Mouse (Mus musculus) adipocyte (in vitro differentiated cells): ENCODE results near the gene Aurkb.

Experiments
- DNase-seq: peaks from one replicate; pipeline ENCODE4 v3.0.0-alpha.2; 2016; ENCODE audit warnings: low spot score

Gene Aurkb

DNA sequence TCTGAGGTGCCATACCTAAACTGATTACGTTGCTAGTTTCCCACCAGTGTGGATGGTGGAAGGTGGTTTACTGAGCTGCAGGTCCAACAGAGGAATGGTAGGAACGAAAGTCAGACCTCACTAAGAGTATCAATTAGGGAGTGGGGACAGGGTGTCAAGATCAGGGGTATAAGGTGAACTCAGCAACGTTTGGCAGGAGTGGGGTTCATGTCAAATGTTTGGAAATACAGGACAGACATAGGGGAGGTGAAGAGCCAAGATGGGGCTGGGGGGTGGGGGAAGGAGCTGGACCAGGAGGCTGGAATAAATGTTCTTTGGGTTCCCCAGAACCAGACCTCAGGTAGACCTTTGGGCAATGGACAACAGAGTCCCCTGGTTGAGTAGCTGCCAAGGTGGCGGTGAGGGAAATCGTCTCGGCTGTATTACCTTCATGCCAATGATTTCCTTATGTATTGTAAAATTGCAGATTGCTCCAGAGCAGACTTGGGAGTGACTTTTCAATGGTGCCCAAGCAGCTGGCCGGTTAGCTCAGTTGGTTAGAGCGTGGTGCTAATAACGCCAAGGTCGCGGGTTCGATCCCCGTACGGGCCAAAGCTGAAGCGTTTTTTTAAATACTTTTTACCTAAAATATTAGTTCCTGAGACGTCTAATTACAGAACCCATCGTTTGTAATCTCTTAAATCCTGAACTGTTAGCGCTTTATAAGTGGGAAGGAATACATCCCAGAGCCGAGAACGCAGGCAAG lies 8.8 kb upstream of the Aurkb start:
- DNase-seq = peak; percentile 88

DNA sequence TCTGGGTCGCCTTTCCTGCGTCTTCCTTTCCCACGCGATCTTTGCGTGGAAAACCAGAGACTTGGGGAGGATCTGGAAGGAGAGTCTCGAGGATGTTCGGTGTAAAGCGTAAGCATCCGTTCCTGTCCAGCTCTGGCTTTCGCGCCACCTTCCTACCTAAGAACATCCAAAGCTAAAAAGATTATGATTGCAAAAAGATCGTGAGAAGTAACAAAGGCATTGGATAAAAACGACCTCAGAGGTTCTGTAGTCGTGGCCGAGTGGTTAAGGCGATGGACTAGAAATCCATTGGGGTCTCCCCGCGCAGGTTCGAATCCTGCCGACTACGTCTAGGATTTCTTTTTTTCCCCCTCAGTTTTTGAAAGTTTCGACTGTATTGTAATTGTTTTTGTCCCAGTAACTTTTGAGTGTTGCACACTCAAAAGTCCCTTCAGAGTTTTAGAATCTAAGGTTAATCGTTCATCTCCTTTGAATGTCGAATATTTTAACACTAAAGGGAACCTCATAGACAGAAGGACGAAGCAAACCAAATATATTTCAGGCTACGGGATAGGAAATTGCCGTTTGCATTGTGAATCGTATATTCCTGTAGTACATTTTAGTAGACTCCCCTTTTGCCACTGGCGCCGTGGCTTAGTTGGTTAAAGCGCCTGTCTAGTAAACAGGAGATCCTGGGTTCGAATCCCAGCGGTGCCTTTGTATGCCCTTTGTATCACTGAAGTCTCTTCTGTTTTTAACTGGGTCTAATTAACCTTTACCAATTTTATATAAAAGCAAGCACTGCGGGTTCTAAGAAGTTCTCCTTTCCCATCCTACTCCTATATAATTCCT lies 8.0 kb upstream of the Aurkb start:
- DNase-seq = peak; percentile 90

DNA sequence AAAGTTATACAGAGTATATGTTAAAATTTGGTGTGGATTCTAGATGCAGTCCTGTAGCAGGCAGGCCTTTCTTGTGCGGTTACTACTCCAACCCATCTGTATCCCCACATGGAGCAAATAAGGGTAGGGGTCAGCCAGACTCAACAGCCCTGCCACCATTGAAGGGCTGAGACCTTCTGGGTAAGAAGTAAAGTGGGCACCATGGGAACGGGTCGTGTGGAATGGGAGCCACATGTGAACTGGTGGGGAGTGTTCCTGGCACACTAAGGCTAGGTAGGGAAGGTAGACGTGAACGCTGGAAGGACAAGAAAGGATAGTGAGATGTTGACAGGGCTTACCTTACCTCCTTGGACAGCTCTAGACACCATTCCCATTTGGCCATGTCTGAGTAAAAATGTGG lies 7.3 kb upstream of the Aurkb start:
- no peak for DNase-seq

DNA sequence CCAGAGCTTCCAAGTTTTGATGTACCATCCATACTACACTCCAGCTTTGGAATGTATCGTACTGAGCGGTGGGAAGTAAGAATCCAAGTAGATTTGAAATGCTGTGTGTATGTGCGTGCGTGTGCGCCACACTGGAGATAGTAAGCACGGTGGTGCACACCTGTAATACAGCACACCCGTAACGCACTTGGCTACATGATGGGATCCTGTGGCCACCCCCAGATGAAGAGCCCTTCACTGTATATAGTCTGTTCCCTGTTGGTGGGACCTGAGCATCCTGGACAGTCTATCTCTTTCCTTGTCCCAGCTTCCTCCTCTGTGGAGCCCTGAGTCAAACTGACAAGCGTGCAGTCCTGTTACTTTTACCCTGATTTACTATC lies 938 bp downstream of the Aurkb start:
- DNase-seq = no peak

DNA sequence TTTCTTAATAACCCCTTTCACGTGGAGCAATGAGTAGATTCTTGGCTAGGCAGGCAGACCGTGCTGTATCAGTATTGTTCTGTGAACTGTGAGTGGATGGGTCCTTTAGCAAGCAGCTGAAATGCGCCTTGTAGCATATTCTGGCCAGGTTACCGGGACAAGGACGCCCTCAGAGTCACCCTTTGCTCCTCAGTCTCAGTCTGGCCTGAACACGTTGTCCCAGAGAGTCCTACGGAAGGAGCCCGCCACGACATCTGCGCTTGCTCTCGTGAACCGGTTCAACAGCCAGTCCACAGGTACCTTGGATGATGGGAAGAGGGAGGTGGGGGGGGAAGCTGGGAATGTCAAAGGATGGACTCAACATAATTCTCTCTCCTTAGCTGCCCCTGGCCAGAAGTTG lies 2.1 kb downstream of the Aurkb start:
- no peak for DNase-seq

DNA sequence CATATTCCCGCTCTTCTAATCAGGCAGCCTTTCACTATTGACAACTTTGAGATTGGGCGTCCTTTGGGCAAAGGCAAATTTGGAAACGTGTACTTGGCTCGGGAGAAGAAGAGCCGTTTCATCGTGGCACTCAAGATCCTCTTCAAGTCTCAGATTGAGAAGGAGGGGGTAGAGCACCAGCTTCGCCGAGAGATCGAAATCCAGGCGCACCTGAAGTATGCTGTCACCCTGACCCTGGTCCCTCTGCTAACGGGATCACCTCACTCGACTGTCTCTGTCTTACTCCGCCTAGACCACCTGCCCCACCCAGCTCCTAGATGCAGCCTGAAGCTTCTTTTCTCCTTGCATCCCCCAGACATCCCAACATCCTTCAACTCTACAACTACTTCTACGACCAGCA lies 2.7 kb downstream of the Aurkb start:
- DNase-seq = no peak

DNA sequence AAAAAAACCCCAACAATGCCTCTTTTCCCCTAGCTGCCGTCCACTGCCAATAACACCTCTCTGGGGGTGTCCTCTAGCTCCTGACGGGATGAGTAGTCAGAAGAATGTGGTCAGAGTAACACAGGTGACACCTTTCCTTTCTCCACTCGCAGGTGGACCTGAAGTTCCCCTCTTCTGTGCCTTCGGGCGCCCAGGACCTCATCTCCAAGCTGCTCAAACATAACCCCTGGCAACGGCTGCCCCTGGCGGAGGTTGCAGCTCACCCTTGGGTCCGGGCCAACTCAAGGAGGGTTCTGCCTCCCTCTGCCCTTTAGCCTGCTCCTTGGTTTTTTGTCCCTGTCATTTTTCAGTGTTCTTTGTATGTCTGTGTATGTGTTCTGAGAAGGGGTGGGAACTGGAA lies 5.3 kb downstream of the Aurkb start:
- no peak for DNase-seq

DNA sequence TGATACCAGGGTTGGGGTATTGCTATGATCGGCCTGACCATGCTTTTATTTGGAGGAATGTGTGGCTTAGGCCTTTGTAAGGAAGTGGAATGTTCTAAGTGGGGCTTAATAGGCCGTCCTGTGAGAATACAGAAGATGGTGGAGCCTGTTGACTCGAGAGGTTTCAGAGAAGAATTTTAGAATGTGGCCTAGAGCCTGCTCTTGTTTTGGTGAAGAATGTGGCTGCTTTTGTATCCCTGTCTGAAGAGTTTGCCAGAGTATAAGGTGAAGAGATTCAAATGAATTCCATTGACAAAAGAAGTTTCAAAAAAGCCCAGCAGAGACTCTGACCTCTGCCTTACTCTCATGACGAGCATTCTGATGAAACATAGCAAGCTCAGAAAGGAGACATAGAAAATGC lies 6.3 kb downstream of the Aurkb start:
- no peak for DNase-seq

DNA sequence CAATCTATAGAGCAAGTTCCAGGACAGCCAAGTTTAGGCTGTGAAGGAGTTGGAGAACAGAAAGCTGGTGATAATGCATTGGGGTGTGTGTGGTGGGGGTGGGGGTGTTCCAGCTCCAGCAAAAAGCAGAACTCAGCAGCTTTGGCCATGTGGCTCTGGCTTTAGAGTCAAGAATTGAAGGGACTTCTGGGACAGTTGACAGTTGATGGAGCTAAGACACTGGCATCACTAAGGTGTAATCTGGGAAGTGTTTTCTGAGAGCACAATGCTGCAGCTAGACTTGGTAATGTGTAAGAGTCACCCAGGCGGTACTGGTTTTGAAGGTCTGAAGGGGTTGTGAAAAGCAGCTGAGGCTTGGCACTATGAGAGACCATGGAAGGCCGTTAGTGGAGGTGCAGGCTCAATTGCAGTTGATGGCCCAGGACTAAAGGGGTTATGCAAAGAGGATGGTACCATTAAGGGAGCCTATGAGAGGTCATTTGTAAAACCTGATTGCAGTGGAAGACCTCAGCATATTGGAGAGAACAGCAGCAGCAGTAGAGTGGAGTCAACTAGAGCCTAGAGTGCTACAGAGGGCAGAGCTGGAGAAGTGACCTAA lies 7.5 kb downstream of the Aurkb start:
- DNase-seq = no peak

DNA sequence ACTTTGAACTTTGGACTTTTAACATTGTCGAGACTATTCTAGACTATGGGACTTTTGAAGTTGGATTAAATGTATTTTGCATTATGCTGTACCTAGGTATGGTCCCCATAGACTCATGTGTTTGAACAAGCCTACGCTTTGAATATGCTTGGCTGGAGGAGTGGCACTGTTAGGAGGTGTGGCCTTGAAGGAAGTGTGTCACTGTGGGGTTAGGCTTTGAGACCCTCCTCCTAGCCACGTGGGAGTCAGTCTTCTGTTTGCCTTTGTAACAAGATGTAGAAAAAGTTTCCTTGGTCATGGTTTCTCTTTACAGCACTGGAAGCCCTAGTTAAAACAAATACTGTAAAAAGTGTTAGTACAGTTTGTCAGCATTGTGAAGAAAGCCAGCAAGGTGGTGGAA lies 8.4 kb downstream of the Aurkb start:
- no peak for DNase-seq

DNA sequence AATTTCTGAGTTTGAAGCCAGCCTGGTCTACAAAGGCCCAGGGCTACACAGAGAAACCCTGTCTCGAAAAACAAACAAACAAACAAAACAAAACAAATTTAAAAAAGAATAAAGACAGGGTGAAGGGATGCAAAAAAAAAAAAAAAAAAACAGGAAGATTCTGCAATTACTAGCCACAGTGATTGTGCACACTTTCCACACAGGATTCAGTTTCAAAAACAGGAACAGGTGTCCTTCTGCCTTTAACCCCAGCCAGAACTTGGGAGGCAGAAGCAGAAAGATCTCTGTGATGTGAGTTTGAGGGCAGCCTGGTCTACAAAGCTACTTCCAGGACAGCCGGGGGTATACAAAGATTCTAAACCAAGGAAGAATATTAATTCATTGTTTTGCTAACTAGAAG lies 12.8 kb downstream of the Aurkb start:
- no peak for DNase-seq

DNA sequence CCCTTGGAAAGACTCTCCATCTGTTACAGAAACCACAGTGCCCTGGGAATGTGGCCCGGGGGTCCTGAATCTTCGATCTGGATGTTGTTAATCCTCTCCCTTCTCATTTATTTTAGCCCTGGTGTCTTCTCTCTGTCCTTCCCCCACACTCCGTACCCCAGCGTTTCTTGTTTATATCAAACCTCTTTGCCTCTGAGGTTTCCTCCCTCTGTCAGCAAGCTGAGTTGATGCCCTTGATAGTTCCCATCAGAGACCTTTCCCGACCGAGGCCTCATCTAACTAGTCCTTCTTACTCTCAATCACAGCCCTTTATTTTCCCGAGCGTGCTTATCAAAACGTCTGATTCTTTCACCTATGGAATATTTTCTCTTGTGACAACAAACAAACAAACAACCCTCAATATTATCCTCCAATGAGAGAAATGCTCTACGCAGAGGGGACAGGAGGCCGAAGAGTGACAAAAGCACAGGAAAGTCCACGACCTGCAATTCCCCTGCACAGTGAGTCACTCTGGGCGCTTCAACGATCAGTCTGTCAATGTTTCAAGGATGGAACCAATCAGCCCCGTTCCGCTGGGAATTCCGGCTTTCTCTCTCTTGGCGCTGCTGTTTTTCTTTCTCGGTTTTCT lies 13.4 kb downstream of the Aurkb start:
- no peak for DNase-seq

DNA sequence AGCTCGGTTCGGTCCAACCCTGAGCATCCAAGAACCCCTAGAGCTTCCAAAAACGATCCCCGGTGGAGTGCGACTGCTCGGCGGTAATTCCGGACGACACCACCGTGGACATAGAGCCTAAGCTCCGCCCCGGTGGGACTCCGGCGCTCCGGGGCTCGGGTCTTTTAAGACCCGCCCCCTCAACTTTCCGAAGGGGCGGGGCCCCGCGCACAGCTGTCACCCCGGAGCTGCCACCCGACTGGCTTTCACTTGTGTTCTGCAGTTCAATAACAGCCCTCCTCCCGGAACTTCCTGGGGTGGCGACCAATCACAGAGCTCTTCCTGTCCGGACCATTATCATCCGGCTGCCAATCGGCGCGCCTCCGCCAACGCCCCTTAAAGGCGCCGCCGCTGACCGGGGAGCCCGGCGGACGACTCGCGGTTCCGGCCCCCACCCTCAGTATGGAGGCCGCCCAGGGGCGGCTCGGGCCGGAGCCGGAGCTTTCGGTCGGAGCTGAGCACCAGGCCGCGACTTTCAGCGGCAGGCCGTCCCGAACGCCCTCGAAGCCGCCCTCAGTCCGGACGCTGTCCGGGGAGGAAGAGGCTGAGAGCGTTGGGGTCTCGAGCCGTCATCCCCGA lies 14.0 kb downstream of the Aurkb start, which contains the start of gene Borcs6:
Borcs6 (plus strand) TSS at position 361 of the 618 bp plus-strand sequence.
- peak; percentile 98 for DNase-seq

DNA sequence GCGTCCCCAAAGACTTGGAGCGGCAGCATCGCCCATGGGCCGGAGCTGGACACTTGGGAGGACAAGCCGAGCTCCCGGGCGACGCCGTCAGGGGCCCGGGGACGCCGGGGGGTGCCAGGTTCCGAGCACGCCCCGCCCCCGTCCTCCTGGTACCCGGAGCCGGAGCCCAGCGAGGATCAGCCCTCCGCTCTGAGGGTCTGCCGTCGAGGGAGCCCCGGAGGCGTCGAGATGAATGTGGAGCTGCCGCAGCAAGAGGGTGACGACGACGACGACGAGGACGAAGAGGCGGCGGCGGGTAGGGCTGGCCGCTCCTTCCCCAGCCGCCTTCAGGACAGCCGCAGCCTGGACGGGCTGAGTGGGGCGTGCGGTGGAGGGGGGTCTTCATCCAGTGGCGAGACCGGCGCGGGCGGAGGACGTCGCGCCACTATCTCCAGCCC lies 14.5 kb downstream of the Aurkb start:
- no peak for DNase-seq

DNA sequence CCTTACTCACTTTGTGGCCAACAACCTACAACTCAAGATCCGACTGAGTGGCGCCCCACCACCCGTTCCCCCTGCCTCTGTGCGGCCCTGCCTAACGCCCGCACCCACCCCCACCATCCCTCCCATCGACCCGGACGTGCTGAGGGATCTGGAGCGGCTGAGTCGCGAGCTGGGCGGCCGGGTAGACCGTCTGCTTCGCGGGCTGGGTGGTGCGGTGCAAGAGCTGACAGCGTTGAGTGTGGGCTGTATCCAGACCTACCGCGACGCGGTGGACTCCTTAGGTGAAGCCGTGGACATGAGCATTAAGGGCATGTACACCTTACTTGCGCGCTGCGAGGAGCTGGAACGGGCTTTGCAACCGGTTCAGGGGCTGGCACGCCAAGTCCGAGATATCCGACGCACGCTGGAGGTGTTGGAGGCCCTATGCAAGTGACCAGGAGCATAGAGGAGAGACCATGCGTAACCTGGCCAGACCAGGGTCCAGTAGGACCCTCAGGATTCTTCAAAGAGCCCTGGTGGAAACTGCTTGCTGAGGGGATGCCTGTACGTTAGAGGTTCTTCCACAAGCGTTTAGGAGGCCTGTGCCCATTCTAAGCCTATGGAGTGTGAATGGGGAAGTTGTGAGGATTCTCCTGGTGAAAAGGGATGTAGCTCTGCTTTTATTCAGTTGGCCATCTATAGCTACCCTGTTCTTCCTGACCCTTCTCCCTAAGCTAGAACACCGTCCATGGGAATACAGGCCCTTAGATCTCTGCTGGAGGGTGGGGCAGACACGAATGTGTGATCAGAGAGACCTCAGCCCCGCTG lies 15.2 kb downstream of the Aurkb start:
- peak; percentile 40 for DNase-seq

DNA sequence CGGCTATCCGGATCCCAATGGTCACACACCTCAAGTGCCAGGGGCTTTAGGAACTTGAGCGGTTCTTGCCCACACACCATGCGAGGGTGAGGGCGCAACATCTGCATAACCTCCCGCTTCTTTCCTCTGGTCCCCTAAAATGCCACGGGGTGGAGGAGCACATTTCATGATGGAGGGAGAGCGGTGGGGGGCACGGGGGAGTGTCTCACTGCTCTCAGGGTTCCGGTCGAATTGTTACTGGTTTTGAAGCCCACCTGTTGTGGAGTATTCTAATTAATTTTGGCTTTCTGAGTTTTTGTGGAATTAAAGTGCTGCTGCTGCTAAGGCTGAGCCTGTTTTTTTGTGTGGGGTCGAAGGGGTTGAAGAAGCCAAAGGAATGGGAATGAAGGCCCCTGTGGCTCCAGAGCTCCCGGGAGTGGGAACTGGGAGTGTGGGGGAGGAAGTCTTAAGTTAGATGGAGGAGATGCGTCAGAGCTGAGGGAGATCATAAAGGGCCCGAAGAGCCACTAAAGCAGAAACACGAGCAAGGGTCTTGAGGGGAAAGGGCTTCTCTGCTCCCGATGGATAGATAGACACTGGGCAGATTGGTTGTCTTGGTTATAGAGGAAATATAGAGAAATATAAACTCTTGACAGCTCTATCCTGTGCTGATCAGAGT lies 15.9 kb downstream of the Aurkb start:
- DNase-seq = no peak

DNA sequence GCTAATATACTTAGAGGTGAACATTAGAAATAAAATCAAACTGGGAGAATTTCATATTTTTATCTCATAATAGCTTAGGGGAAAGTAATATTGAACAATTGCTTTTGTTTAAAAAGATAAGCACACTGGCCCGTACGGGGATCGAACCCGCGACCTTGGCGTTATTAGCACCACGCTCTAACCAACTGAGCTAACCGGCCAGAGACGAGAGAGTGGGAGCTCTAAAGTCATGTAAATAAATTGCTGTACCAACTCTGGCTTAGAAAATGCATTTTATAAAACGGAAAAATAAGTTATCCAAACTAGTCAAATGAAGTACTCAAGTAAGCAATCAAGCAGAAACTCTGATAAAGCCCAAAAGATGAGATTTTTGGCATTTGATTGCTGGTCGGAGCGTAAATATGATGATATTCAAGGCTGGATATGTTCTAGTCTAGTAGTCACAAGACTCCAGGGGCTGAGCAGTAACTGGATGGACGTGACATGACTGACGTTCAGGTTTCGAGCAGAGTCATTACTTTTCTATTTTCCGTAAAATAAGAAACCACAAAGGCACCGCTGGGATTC lies 16.8 kb downstream of the Aurkb start:
- peak; percentile 78 for DNase-seq

DNA sequence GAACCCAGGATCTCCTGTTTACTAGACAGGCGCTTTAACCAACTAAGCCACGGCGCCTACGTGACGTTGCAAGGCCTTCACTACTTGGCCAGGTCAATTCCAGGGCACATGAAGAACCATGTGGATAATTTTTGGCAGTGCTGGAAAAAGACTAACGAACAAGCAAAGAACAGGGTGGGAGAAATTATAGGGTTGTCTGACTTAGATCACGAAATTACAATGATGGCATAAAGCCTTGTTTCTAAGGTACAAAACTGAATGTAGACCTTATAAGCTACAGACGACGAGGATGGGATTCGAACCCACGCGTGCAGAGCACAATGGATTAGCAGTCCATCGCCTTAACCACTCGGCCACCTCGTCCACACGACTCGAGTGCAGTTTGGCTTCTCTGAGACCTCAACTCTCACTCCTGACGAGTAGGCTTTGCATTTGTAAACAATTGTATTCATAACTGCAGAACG lies 17.3 kb downstream of the Aurkb start:
- peak; percentile 97 for DNase-seq

DNA sequence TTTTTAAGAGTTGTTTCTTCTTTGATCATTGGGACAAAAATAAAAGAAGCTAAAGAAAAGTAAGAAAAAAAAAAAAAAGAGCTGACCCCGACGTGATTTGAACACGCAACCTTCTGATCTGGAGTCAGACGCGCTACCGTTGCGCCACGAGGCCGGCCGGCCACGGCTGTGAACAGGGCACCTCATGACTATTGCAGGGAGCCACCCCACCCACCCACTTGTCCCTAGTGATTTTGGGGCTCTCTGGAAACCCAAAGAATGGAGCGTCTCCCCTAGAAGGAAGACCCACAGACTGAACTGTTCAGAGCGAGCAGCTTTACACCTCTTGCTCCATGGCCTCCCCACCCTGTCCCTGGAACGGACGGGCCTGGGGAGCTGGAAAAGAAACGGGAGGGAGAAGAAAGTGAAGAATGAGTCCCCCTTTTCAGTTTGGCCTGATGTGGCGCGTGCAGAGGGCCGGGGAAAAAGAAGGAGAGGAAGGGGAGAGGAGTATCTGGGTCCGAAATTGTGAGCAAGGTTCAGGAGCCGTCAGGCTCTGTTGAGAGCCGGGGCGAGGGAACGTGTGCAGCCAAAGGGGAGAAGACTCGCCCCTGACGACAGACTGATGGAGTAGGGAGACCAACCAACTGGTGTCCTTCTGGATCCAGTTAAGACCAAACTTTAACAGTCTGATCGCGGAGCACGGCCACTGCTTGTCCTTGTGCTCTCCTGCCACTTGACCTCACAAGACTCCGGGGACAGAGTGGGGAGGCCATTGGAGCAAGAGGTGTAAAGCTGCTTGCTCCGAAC lies 18.2 kb downstream of the Aurkb start:
- DNase-seq = peak; percentile 82
